Mouse (Mus musculus) heart, postnatal 4 days (tissue): Measurements from ENCODE around the gene Marveld2. TPM values are rescaled to one million over a fixed set of nuclear protein-coding genes. Genes with fewer than 3 reads are reported as not detected.
A peak's percentile ranks its signal among the peaks of the same experiment; 100 is the strongest.

Source experiments
- DNase-seq: peaks from one replicate; pipeline ENCODE4 v3.0.0; 2021
- total RNA-seq, 2 experiments: library from RNA; stranded (reverse); gene quantifications; 2 replicates each; pipeline ENCODE4 v1.2.3; 2021

Marveld2 gene
- total RNA-seq, 2 experiments from 2014 or later, result 1.7 to 2.0 TPM

GRCm38 (mm10) chr13:100597284-100597683 is 19.5 kb downstream of the Marveld2 start:
- DNase-seq, result no peak

GRCm38 (mm10) chr13:100595552-100595885 is 21.3 kb downstream of the Marveld2 start:
- DNase-seq, result no peak

- no peak for DNase-seq
Measured at GRCm38 (mm10) chr13:100594838-100595551, 21.8 kb downstream of the Marveld2 start.

- peak; percentile 27 for DNase-seq
Measured at GRCm38 (mm10) chr13:100594041-100594792, 22.6 kb downstream of the Marveld2 start.

GRCm38 (mm10) chr13:100588646-100589045 is 28.1 kb downstream of the Marveld2 start:
- DNase-seq, result no peak

- DNase-seq, result no peak
Measured at GRCm38 (mm10) chr13:100582144-100582543, 34.6 kb downstream of the Marveld2 start.

GRCm38 (mm10) chr13:100581701-100582100 is 35.1 kb downstream of the Marveld2 start:
- peak; percentile 48 for DNase-seq

GRCm38 (mm10) chr13:100579951-100580350 is 36.8 kb downstream of the Marveld2 start:
- no peak for DNase-seq

GRCm38 (mm10) chr13:100579220-100579619 is 37.6 kb downstream of the Marveld2 start:
- DNase-seq, result no peak

GRCm38 (mm10) chr13:100575950-100576349 is 40.8 kb downstream of the Marveld2 start:
- DNase-seq, result no peak

- no peak for DNase-seq
Measured at GRCm38 (mm10) chr13:100570713-100571112, 46.1 kb downstream of the Marveld2 start.

- DNase-seq, result no peak
Measured at GRCm38 (mm10) chr13:100568359-100568758, 48.4 kb downstream of the Marveld2 start.

- no peak for DNase-seq
Measured at GRCm38 (mm10) chr13:100559449-100559848, 57.3 kb downstream of the Marveld2 start.

- DNase-seq, result no peak
Measured at GRCm38 (mm10) chr13:100557011-100557410, 59.8 kb downstream of the Marveld2 start.

GRCm38 (mm10) chr13:100553042-100553437 is 63.7 kb downstream of the Marveld2 start:
- DNase-seq, result no peak

- peak; percentile 12 for DNase-seq
Measured at GRCm38 (mm10) chr13:100552369-100553041, 64.3 kb downstream of the Marveld2 start, which contains the start of gene Ocln. Ocln (minus strand) TSS chr13:100552718.

GRCm38 (mm10) chr13:100552009-100552368 is 64.8 kb downstream of the Marveld2 start:
- peak; percentile 8 for DNase-seq

GRCm38 (mm10) chr13:100551371-100552008 is 65.3 kb downstream of the Marveld2 start:
- DNase-seq, result peak; percentile 7

- no peak for DNase-seq
Measured at GRCm38 (mm10) chr13:100547269-100547668, 69.5 kb downstream of the Marveld2 start.
